Mouse (Mus musculus): ENCODE data around the gene Tbx6. TPM values are rescaled to one million over a fixed set of nuclear protein-coding genes. Genes with fewer than 3 reads are reported as not detected.

Gene Tbx6
- polyA plus RNA-seq (2015; fragmentation: Nextera tagmentation; extraction: Ambion mirVana): 0.28 and 0.48 TPM in 2 replicates

DNA sequence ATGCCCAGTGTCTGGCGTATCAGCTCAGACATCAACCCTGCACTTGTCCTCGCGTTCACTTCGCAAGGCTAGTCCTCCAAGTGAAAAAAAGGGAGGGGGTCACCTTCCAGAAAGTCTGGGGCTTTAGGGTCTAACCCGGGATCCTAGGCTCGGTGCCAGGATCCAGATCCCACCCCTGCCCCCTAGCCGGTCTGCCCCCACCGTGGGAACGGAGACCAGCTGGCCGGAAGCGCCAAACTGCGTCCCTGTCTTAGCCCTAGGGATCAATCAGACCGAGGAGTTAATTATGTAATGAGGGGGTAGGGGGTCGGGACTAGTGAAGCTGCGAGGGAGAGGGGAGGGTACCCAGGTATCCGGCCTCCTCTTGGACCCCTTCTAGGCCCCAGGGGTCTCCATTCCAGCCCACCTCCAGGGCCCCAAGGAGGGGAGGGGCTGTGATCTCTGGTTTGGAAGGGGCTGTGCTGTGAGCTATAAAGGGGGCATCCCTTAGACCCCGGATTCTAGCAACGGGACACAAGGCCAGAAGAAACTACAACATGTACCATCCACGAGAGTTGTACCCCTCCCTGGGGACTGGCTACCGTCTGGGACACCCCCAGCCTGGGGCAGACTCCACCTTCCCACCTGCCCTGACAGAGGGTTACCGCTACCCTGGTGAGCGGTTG lies at the start of gene Tbx6:
TSS of gene Tbx6 (plus strand) at position 513 of the 665 bp plus-strand sequence.
- peak; percentile 11 for DNase-seq (ENCODE audit: low spot score)

DNA sequence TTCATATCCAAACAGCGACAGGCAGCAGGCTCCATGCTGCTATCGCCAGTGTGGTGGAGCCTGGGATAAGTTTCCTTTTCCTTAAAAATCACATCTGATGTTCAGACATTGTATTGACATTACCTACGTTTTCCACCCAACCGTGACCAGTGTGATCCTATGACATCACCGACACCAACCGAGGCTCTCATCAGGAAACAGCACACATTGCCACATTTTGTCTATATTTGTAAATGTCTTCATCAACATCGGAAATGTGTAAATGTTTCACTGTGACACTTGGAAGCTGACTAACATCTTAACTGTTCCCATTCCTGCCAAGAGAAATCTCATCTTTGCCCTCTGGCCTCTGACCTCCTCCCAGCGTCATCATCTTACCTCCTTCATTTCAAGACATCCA lies 45.2 kb upstream of the Tbx6 start:
- DNase-seq (ENCODE audit: low spot score): no peak

GRCm38 (mm10) chr7:126739551-126739950 lies 41.7 kb upstream of the Tbx6 start:
- no peak for DNase-seq (ENCODE audit: low spot score)

GRCm38 (mm10) chr7:126740132-126740735 lies 41.0 kb upstream of the Tbx6 start:
- no peak for DNase-seq (ENCODE audit: low spot score)

DNA sequence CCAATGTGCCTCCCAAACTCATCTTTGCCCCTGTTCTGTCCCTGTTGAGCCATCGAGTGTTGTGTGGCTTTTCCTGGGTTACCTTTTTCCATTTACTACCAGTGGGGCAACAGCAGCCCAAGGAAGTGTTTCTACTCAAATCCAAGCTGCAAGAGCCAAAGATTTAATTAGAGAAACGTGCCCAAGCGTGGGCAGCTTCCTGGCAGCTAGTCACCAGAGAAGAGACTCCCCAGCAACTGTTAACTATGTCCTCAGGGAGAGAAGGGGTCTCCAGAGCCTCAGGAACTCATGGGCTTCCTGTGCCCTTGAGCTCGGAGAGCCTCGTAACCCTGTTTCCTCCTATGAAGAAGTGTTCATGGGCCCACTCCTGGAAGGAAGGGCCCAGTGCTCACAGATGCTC lies 40.3 kb upstream of the Tbx6 start:
- no peak for DNase-seq (ENCODE audit: low spot score)

DNA sequence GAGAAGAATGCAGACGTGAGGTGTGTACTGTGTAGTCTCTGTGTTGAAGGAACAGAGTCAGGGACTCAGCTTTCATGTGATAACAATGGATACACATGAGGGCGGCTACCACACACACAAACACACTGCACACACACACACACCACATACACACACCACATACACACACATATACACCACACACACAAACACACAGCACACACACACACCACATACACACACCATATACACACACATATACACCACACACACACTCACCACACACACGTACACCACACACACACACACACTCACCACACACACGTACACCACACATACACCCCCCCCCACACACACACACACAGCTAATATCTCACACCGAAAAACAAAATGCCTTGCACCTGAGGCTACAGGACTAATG lies 39.8 kb upstream of the Tbx6 start:
- no peak for DNase-seq (ENCODE audit: low spot score)

DNA sequence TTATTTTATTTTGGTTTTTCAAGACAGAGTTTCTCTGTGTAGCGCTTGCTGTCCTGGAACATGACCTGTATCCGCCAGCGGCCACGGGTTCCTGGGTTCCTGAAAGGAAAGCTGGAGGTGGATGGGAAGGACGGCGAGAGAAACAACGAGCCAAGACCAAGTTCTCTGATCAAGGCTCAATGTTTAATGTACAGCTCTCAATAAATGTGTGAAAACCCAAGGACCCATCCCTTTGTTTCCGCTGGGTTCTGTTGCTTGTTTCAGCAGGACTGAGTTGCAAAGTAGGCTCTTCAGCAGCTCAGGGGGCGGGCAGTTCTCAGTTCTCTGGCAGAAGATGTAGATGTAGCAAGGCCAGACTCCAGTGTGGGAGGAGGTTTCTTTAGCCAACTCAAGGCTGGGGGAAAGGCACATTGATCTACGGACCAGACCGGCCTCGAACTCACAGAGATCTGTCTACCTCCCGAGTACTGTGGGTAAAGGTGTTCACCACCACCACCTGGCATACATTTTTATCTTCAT lies 39.3 kb upstream of the Tbx6 start:
- DNase-seq (ENCODE audit: low spot score): no peak

GRCm38 (mm10) chr7:126746066-126746465 lies 35.2 kb upstream of the Tbx6 start:
- no peak for DNase-seq (ENCODE audit: low spot score)

GRCm38 (mm10) chr7:126746798-126747197 lies 34.5 kb upstream of the Tbx6 start:
- DNase-seq (ENCODE audit: low spot score): no peak

GRCm38 (mm10) chr7:126748824-126749223 lies 32.5 kb upstream of the Tbx6 start:
- DNase-seq (ENCODE audit: low spot score): no peak

DNA sequence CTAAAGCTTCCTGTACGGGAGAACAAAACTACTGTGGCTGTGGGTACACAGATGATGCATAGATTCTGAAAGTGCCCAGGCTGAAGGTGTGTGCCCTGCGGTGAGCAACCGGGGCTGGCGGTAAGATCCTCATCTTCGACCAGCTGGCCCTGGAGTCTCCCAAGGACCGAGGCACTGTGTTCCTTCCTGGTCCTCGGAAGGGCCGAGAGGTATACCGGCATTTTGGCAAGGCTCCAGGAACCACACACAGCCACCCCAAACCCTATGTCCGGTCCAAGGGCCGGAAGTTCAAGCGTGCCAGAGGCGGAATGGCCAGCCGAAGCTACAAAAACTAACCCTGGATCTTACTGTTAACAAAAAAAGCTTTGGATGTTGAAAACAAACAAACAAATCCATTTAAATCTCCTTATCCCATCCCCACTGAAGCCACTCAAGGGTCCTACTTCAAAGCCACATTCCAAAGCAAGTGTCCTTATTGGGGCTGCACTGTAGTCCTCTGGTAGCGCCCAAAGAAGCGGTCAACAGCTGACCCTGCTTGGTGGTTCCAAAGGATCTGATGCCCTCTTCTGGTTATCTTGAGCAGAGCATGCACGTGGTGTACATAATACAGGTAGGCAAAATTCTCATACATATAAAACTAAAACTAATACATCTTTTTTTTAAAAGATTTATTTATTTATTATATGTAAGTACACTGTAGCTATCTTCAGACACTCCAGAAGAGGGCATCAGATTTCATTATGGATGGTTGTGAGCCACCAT lies 31.5 kb upstream of the Tbx6 start:
- no peak for DNase-seq (ENCODE audit: low spot score)

- DNase-seq (ENCODE audit: low spot score): peak; percentile 63
Observed at GRCm38 (mm10) chr7:126754866-126755265, 26.4 kb upstream of the Tbx6 start.

DNA sequence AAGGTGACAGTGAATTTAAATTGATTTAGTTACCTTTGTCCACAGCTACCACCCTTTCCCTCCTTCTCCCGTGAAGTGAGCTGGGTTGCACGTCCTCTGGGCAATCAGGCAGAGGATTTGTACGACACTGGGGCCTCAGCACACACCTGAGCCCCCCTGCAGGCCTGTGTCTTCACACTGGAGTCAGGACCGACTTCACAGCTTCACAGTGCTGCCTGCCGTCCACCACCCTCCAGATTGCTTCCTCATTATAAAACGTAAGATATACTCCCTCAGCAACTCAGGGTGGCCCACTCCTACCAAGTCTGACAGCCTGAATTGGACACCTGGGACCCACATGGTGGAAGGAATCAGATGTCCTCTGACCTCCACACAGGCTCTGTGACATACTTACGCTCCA lies 22.7 kb upstream of the Tbx6 start:
- DNase-seq (ENCODE audit: low spot score): no peak

- DNase-seq (ENCODE audit: low spot score): peak; percentile 96
Observed at GRCm38 (mm10) chr7:126759050-126759671, 22.1 kb upstream of the Tbx6 start, which contains the start of gene Mapk3. Mapk3 (plus strand) TSS chr7:126759601.

- DNase-seq (ENCODE audit: low spot score): no peak
Observed at GRCm38 (mm10) chr7:126759672-126760390, 21.5 kb upstream of the Tbx6 start.

DNA sequence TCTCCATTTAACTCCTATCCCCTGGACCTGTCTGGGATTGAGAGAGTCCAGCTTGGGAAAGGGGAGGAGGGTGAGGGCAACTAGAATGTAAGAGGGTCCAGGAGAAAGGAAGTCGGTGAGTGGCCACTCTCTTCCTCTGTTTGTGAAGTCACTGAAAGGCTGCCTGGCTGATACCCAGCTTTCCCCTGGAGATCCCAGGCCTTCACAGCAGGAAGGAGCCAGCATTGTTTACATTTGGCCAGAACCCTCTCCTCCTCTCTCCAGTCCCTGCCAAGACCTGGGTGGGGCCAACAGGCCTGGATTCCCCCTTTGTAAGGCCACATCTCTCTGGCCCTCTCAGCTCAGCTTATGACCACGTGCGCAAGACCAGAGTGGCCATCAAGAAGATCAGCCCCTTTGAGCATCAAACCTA lies 20.9 kb upstream of the Tbx6 start:
- DNase-seq (ENCODE audit: low spot score): no peak

GRCm38 (mm10) chr7:126760956-126761355 lies 20.3 kb upstream of the Tbx6 start:
- DNase-seq (ENCODE audit: low spot score): no peak

DNA sequence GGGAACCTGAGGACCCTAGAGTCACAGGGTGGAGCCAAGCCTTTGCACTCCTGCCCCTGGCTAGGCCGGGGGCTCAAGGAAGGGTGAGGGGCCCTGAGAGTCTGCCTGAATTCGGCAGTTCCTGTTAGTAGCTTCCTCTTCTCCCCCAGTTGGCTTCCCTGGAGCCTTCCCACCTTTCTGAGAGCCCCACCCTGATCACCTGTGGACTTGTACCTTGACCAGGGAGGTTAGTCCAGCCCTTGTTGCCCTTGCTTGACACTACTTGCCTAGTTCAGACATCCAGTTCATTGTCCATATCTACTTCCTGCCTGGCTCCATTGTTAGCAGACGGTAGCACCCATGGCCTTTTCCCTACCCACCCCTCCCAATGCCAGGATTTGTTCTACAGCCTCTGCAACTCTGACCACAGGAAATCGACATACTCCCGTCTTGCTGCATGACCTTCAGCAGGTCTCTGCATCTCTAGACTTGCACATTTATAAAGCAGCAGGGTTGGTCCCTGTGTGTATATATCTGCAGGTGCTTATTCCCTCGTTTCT lies 19.7 kb upstream of the Tbx6 start:
- no peak for DNase-seq (ENCODE audit: low spot score)

GRCm38 (mm10) chr7:126762471-126763008 lies 18.7 kb upstream of the Tbx6 start:
- DNase-seq (ENCODE audit: low spot score): no peak

DNA sequence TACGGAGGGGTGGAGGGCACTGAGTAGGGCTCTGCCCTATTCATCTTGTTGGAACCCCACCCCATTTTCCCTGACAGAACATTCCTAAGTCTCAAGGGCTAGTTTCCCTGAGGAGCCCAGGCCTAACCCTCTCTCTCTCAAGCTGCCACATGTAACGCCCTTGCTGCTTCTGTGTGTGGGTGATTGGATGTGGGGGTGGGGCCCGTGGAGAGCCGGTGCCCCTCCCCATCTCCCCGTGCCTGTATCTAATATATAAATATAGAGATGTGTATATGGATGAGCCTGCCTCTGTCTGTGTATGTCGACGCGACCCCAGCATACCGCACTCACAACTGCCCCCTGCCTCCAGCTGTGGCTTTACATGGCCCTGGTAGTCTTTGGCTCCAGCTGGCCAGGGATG lies 15.7 kb upstream of the Tbx6 start:
- no peak for DNase-seq (ENCODE audit: low spot score)
